Mouse (Mus musculus) intestine, embryonic 15.5 days (tissue): Measurements from ENCODE around the gene Ak1. TPM values are rescaled to one million over a fixed set of nuclear protein-coding genes. Genes with fewer than 3 reads are reported as not detected.

Experiments
- ATAC-seq: fragments of 200-750 bp; cut with Nextera tagmentation; 2 replicates; pipeline ENCODE4 v1.8.0; 2017; ENCODE audit warnings: moderate TSS enrichment, moderate library complexity
- H3K27ac ChIP-seq: fragments of 300-500 bp; sonication (generic); 2 replicates; pipeline ENCODE4 v1.5.1; 2015; ENCODE audit warnings: mild to moderate bottlenecking, inconsistent platforms
- H3K27me3 ChIP-seq: fragments of 300-500 bp; sonication (generic); replicated peaks from 2 replicates; pipeline ENCODE4 v1.6.1; 2015; ENCODE audit warnings: inconsistent platforms
- H3K36me3 ChIP-seq: fragments of 300-500 bp; sonication (generic); 2 replicates; pipeline ENCODE4 v1.6.1; 2015; ENCODE audit warnings: inconsistent platforms
- H3K4me1 ChIP-seq: fragments of 300-500 bp; sonication (generic); replicated peaks from 2 replicates; pipeline ENCODE4 v1.6.1; 2015; ENCODE audit warnings: inconsistent platforms
- H3K4me2 ChIP-seq: fragments of 300-500 bp; sonication (generic); replicated peaks from 2 replicates; pipeline ENCODE4 v1.6.1; 2015; ENCODE audit warnings: mild to moderate bottlenecking, inconsistent platforms
- H3K4me3 ChIP-seq: fragments of 300-500 bp; sonication (generic); replicated peaks from 2 replicates; pipeline ENCODE4 v1.5.1; 2015; ENCODE audit warnings: inconsistent platforms
- H3K9ac ChIP-seq: fragments of 300-500 bp; sonication (generic); 2 replicates; pipeline ENCODE4 v1.6.1; 2015; ENCODE audit warnings: inconsistent platforms
- H3K9me3 ChIP-seq: fragments of 300-500 bp; sonication (generic); 2 replicates; pipeline ENCODE4 v1.6.1; 2016; ENCODE audit warnings: inconsistent platforms
- WGBS: fragments of 180-500 bp; shearing (Covaris S2); methylation state at CpG from one replicate; pipeline ENCODE4 v1.1.7; 2015; 5-methylcytosine and 5-hydroxymethylcytosine counted together
- polyA plus RNA-seq: library from polyadenylated mRNA; unstranded; fragments of >200 nt; fragmentation: Nextera tagmentation; extraction: Ambion mirVana; gene quantifications from 2 replicates; pipeline ENCODE4 v1.2.1, GENCODE M21; 2015

Ak1 gene
- polyA plus RNA-seq, 1 experiment from 2014 or later: 19.2 TPM

- WGBS: 87% methylated on average over 9 of the region's 9 CpGs
- 0 out of 2 replicates have a peak, but pooled peaks cover 3% of the 10 kb centered on the region for H3K36me3 ChIP-seq
- no peak for ATAC-seq
Observed at GRCm38 (mm10) chr2:32671147-32671546, 49.6 kb downstream of the Ak1 start.

GRCm38 (mm10) chr2:32671907-32672595 is 50.5 kb downstream of the Ak1 start:
- 0 out of 2 replicates have a peak overlapping the region, but pooled peaks have one; percentile 78 for H3K27ac ChIP-seq
- H3K27me3 ChIP-seq: no peaks in the 10 kb centered on the region
- no peak for ATAC-seq
- H3K4me2 ChIP-seq: peak overlapping the region; percentile 42; the same call in 1 of the 2 replicates
- no peak overlapping the region for H3K4me3 ChIP-seq
- H3K9ac ChIP-seq: no peak overlapping the region
- H3K9me3 ChIP-seq: no peaks in the 10 kb centered on the region
- H3K36me3 ChIP-seq: 0 out of 2 replicates have a peak, but pooled peaks cover 3% of the 10 kb centered on the region
- 0 out of 2 replicates have a peak, but pooled peaks cover 4% of the 10 kb centered on the region for H3K4me1 ChIP-seq
- WGBS: 69% methylated on average over 9 of the region's 9 CpGs

More at GRCm38 (mm10) chr2:32671147-32671546, 49.6 kb downstream of the Ak1 start:
- no peaks in the 10 kb centered on the region for H3K9me3 ChIP-seq
- H3K4me3 ChIP-seq: no peak overlapping the region
- no peaks in the 10 kb centered on the region for H3K27me3 ChIP-seq
- H3K27ac ChIP-seq: no peak overlapping the region
- H3K9ac ChIP-seq: no peak overlapping the region
- 0 out of 2 replicates have a peak, but pooled peaks cover 4% of the 10 kb centered on the region for H3K4me1 ChIP-seq
- H3K4me2 ChIP-seq: no peak overlapping the region

- H3K4me3 ChIP-seq: no peak overlapping the region; the same call in 1 of the 2 replicates
- no peaks in the 10 kb centered on the region for H3K9me3 ChIP-seq
- 0 out of 2 replicates have a peak, but pooled peaks cover 4% of the 10 kb centered on the region for H3K4me1 ChIP-seq
- 0 out of 2 replicates have a peak, but pooled peaks cover 3% of the 10 kb centered on the region for H3K36me3 ChIP-seq
- 55% methylated on average over 16 of the region's 16 CpGs for WGBS
- no peak overlapping the region for H3K9ac ChIP-seq
- ATAC-seq: peak; percentile 95
- H3K27ac ChIP-seq: peak overlapping the region; percentile 78
- peak overlapping the region; percentile 42 for H3K4me2 ChIP-seq
- no peaks in the 10 kb centered on the region for H3K27me3 ChIP-seq
Observed at GRCm38 (mm10) chr2:32673176-32673917, 51.8 kb downstream of the Ak1 start.

- Histone ChIP-seq H3K9me3 (no peaks in the 10 kb centered on the region), H3K4me3 (no peak overlapping the region), H3K27ac (no peak overlapping the region), H3K4me1 (peaks cover 20% of the 10 kb centered on the region), H3K27me3 (no peaks in the 10 kb centered on the region), H3K36me3 (no peaks in the 10 kb centered on the region), H3K9ac (no peak overlapping the region), H3K4me2 (no peak overlapping the region)
- 88% methylated on average over 3 of the region's 3 CpGs for WGBS
- ATAC-seq: no peak
Observed at GRCm38 (mm10) chr2:32676821-32677220, 55.3 kb downstream of the Ak1 start.

GRCm38 (mm10) chr2:32677683-32678082 is 56.1 kb downstream of the Ak1 start:
- no peaks in the 10 kb centered on the region for H3K9me3 ChIP-seq
- H3K4me3 ChIP-seq: no peak overlapping the region
- peaks cover 27% of the 10 kb centered on the region for H3K4me1 ChIP-seq
- H3K4me2 ChIP-seq: no peak overlapping the region
- no peak for ATAC-seq
- H3K36me3 ChIP-seq: 0 out of 2 replicates have a peak, but pooled peaks cover under 1% of the 10 kb centered on the region
- WGBS: 85% methylated on average over 7 of the region's 7 CpGs
- H3K9ac ChIP-seq: no peak overlapping the region
- H3K27me3 ChIP-seq: no peaks in the 10 kb centered on the region
- no peak overlapping the region for H3K27ac ChIP-seq

- peak overlapping the region; percentile 1; the same call in 1 of the 2 replicates for H3K9ac ChIP-seq
Observed at GRCm38 (mm10) chr2:32680051-32680451, 58.5 kb downstream of the Ak1 start.

GRCm38 (mm10) chr2:32680961-32681650 is 59.5 kb downstream of the Ak1 start:
- Histone ChIP-seq H3K4me2 (no peak overlapping the region), H3K9ac (no peak overlapping the region), H3K4me3 (no peak overlapping the region), H3K27ac (peak overlapping the region; percentile 79), H3K9me3 (no peaks in the 10 kb centered on the region), H3K27me3 (no peaks in the 10 kb centered on the region), H3K36me3 (peaks cover 28% of the 10 kb centered on the region), H3K4me1 (peaks cover 28% of the 10 kb centered on the region)
- WGBS: 77% methylated on average over 19 of the region's 19 CpGs
- peak; percentile 58 for ATAC-seq

More at GRCm38 (mm10) chr2:32680051-32680451, 58.5 kb downstream of the Ak1 start:
- Histone ChIP-seq H3K4me3 (no peak overlapping the region), H3K27me3 (no peaks in the 10 kb centered on the region), H3K36me3 (peaks cover 20% of the 10 kb centered on the region; the same call in 1 of the 2 replicates), H3K4me1 (peaks cover 28% of the 10 kb centered on the region), H3K27ac (peak overlapping the region; percentile 79), H3K4me2 (no peak overlapping the region), H3K9me3 (no peaks in the 10 kb centered on the region)
- peak; percentile 60 for ATAC-seq
- WGBS: 27% methylated on average over 7 of the region's 7 CpGs

- peak overlapping the region; percentile 79 for H3K27ac ChIP-seq
- H3K36me3 ChIP-seq: peaks cover 34% of the 10 kb centered on the region
- ATAC-seq: peak; percentile 12; the same call in 1 of the 2 replicates
- H3K4me3 ChIP-seq: no peak overlapping the region
- H3K4me2 ChIP-seq: no peak overlapping the region
- peaks cover 28% of the 10 kb centered on the region for H3K4me1 ChIP-seq
- no peaks in the 10 kb centered on the region for H3K27me3 ChIP-seq
- H3K9ac ChIP-seq: no peak overlapping the region
- H3K9me3 ChIP-seq: no peaks in the 10 kb centered on the region
- 59% methylated on average over 6 of the region's 6 CpGs for WGBS
Observed at GRCm38 (mm10) chr2:32681754-32682153, 60.2 kb downstream of the Ak1 start.

- no peak for ATAC-seq
- H3K27me3 ChIP-seq: no peaks in the 10 kb centered on the region
- H3K27ac ChIP-seq: peak overlapping the region; percentile 29; the same call in 1 of the 2 replicates
- peaks cover 28% of the 10 kb centered on the region for H3K4me1 ChIP-seq
- 76% methylated on average over 14 of the region's 14 CpGs for WGBS
- no peak overlapping the region for H3K9ac ChIP-seq
- peaks cover 43% of the 10 kb centered on the region for H3K36me3 ChIP-seq
- no peak overlapping the region for H3K4me2 ChIP-seq
- no peak overlapping the region for H3K4me3 ChIP-seq
- H3K9me3 ChIP-seq: no peaks in the 10 kb centered on the region
Observed at GRCm38 (mm10) chr2:32682721-32683417, 61.3 kb downstream of the Ak1 start.

GRCm38 (mm10) chr2:32683701-32684100 is 62.1 kb downstream of the Ak1 start:
- H3K9me3 ChIP-seq: no peaks in the 10 kb centered on the region
- H3K4me1 ChIP-seq: peaks cover 28% of the 10 kb centered on the region
- H3K4me3 ChIP-seq: no peak overlapping the region
- no peak for ATAC-seq
- no peak overlapping the region for H3K27ac ChIP-seq
- no peaks in the 10 kb centered on the region for H3K27me3 ChIP-seq
- WGBS: 88% methylated on average over 10 of the region's 10 CpGs
- H3K9ac ChIP-seq: no peak overlapping the region
- H3K4me2 ChIP-seq: no peak overlapping the region
- H3K36me3 ChIP-seq: peaks cover 44% of the 10 kb centered on the region
